Comparison of ENCODE assay signal across 9 mouse cellular contexts in genomic region chr5:100166591-100167491, GRCm38 (mm10). TPM values are rescaled to one million over a fixed set of nuclear protein-coding genes. Genes with fewer than 3 reads are reported as not detected.
A peak's percentile ranks its signal among the peaks of the same experiment; 100 is the strongest.
DNase-seq lines count a peak whose midpoint lies in the region; ATAC-seq and TF ChIP-seq lines count a peak whose summit lies in the region.
"Had no signal": no experiment of that assay in that cellular context is flagged by ENCODE, and none has a peak within 500 bp of the region (broad histone marks: within the 10 kb centered on the region; RNA-seq: fewer than 3 reads in every experiment).

No protein-coding gene starts in this region.

- H3K9ac ChIP-seq in heart, adult 2 months (ENCODE audit: low read depth, low read length) = no peak overlapping the region
- H3K9ac ChIP-seq in kidney, embryonic 14.5 days (ENCODE audit: low read depth, low read length) = no peak overlapping the region
- H3K9ac ChIP-seq: hindbrain, embryonic 15.5 days had no signal

- 54% methylated on average over 14 of the region's 14 CpGs for WGBS in heart, adult 2 months
- WGBS in heart, embryonic 10.5 days = 53% methylated on average over 14 of the region's 14 CpGs
- WGBS in spleen, adult 2 months = 51% methylated on average over 14 of the region's 14 CpGs
- WGBS in kidney, embryonic 14.5 days = 39% methylated on average over 14 of the region's 14 CpGs

- peak; percentile 70 for TF ChIP-seq CTCF in heart, adult 2 months (IDR thresholded peaks at IDR 0.05)
- 0 out of 2 replicates have a peak, but pooled peaks have one; percentile 28 for TF ChIP-seq CTCF in spleen, adult 2 months (IDR thresholded peaks at IDR 0.05; ENCODE audit: extremely low read depth, insufficient read depth, insufficient read length, insufficient replicate concordance)

- ATAC-seq in kidney, embryonic 14.5 days (ENCODE audit: low FRiP score, low TSS enrichment) = peak; percentile 68

- H3K27ac ChIP-seq in heart, adult 2 months = no peak overlapping the region
- H3K27ac ChIP-seq in heart, embryonic 10.5 days = no peak overlapping the region
- H3K27ac ChIP-seq in spleen, adult 2 months (ENCODE audit: insufficient read depth, low read length) = no peak overlapping the region
- H3K27ac ChIP-seq in kidney, embryonic 14.5 days (ENCODE audit: low read depth, low read length) = no peak overlapping the region
- H3K27ac ChIP-seq: hindbrain, embryonic 15.5 days had no signal

- peak; percentile 8 to 37 for DNase-seq in heart, adult 2 months
- no peak for DNase-seq in heart, embryonic 10.5 days (ENCODE audit: low spot score)
- no peak for DNase-seq in spleen, adult 2 months (ENCODE audit: low read depth in 1 of 2, low spot score in 2 of 2)
- DNase-seq in spleen, postnatal 36 days (ENCODE audit: low spot score in 2 of 2) = no peak
- DNase-seq in cerebellum, adult 11-12 months = peak; percentile 21
- DNase-seq in mesoderm, embryonic 11.5 days (ENCODE audit: low read depth, low spot score) = peak; percentile 27
- DNase-seq in adipocyte (ENCODE audit: low spot score) = no peak

- no peaks in the 10 kb centered on the region for H3K36me3 ChIP-seq in heart, adult 2 months (ENCODE audit: control insufficient read depth, insufficient read depth, low read length)
- no peaks in the 10 kb centered on the region for H3K36me3 ChIP-seq in heart, embryonic 10.5 days
- no peaks in the 10 kb centered on the region for H3K36me3 ChIP-seq in spleen, adult 2 months (ENCODE audit: control insufficient read depth, insufficient read depth, low read length)
- no peaks in the 10 kb centered on the region for H3K36me3 ChIP-seq in kidney, embryonic 14.5 days (ENCODE audit: control insufficient read depth, insufficient read depth, low read length)
- H3K36me3 ChIP-seq: hindbrain, embryonic 15.5 days had no signal

- intact Hi-C loops in heart, adult 2 months (cut with DNase I) = loop anchor here (2.0 kb wide), 1 partner anchor 74 kb away; no protein-coding TSS in a partner anchor

- H3K79me2 ChIP-seq in heart, adult 2 months (replicated peaks; ENCODE audit: control insufficient read depth, insufficient read depth, low read length) = no peaks in the 10 kb centered on the region

- no peaks in the 10 kb centered on the region for H3K27me3 ChIP-seq in heart, adult 2 months (ENCODE audit: control insufficient read depth, insufficient read depth, low read length)
- H3K27me3 ChIP-seq in heart, embryonic 10.5 days (ENCODE audit: insufficient read depth, poor library complexity, severe bottlenecking) = peaks cover 21% of the 10 kb centered on the region
- H3K27me3 ChIP-seq in spleen, adult 2 months (ENCODE audit: control insufficient read depth, insufficient read depth, low read length) = no peaks in the 10 kb centered on the region
- H3K27me3 ChIP-seq in kidney, embryonic 14.5 days (ENCODE audit: control insufficient read depth, insufficient read depth, low read length) = no peaks in the 10 kb centered on the region
- H3K27me3 ChIP-seq: hindbrain, embryonic 15.5 days had no signal

- no peak overlapping the region for H3K4me2 ChIP-seq in kidney, embryonic 14.5 days (replicated peaks; ENCODE audit: low read depth, low read length)
- H3K4me2 ChIP-seq: hindbrain, embryonic 15.5 days had no signal

- no peak for TF ChIP-seq POLR2A in heart, adult 2 months (IDR thresholded peaks at IDR 0.05; ENCODE audit: insufficient read depth, low read depth, low read length)
- no peak for TF ChIP-seq POLR2A in spleen, adult 2 months (IDR thresholded peaks at IDR 0.05; ENCODE audit: low read depth, low read length)

- no peaks in the 10 kb centered on the region for H3K9me3 ChIP-seq in heart, embryonic 10.5 days
- H3K9me3 ChIP-seq in kidney, embryonic 14.5 days (ENCODE audit: control insufficient read depth, low read length) = no peaks in the 10 kb centered on the region
- H3K9me3 ChIP-seq: hindbrain, embryonic 15.5 days had no signal

- no peak for TF ChIP-seq EP300 in heart, adult 2 months (IDR thresholded peaks at IDR 0.05; ENCODE audit: insufficient read depth, low read depth, low read length)

- no peaks in the 10 kb centered on the region for H3K4me1 ChIP-seq in heart, adult 2 months (ENCODE audit: control insufficient read depth, insufficient read depth, low read length)
- no peaks in the 10 kb centered on the region for H3K4me1 ChIP-seq in heart, embryonic 10.5 days
- no peaks in the 10 kb centered on the region for H3K4me1 ChIP-seq in spleen, adult 2 months (ENCODE audit: control insufficient read depth, insufficient read depth, insufficient read length)
- 0 out of 2 replicates have a peak, but pooled peaks cover 2% of the 10 kb centered on the region for H3K4me1 ChIP-seq in kidney, embryonic 14.5 days (ENCODE audit: control insufficient read depth, insufficient read depth, low read length)
- H3K4me1 ChIP-seq: hindbrain, embryonic 15.5 days had no signal

- H3K4me3 ChIP-seq in heart, adult 2 months = no peak overlapping the region
- no peak overlapping the region for H3K4me3 ChIP-seq in heart, embryonic 10.5 days
- H3K4me3 ChIP-seq in spleen, adult 2 months (ENCODE audit: extremely low read depth, insufficient read depth, insufficient read length) = no peak overlapping the region
- H3K4me3 ChIP-seq in kidney, embryonic 14.5 days (ENCODE audit: low read length) = no peak overlapping the region
- H3K4me3 ChIP-seq: hindbrain, embryonic 15.5 days had no signal

RNA-seq across cellular contexts. Expression of gene Tmem150c, which starts 7.2 kb away (rescaled TPM):
- 1 to 10 TPM; 6.3 to 7.7 TPM for total RNA-seq in heart, adult 2 months (2021)
- 3.7 and 3.9 TPM in 2 replicates for polyA plus RNA-seq in heart, adult 2 months (2012; rRNA removed)
- 1.4 and 2.3 TPM in 2 replicates for polyA plus RNA-seq in heart, embryonic 10.5 days (2016; fragmentation: Nextera tagmentation; extraction: Ambion mirVana)
- 0.55 and 0.69 TPM in 2 replicates for polyA plus RNA-seq in spleen, adult 2 months (2012; rRNA removed)
- 10.3 and 12.7 TPM in 2 replicates for polyA plus RNA-seq in kidney, embryonic 14.5 days (2014; fragmentation: Nextera tagmentation; extraction: Ambion mirVana)

Comparison
In these comparisons a context has a peak if more than half of its experiments do, and no peak if none do; other contexts are left out.
1. DNase-seq: peak in heart, adult 2 months (2 of 2), cerebellum, adult 11-12 months (single experiment) and mesoderm, embryonic 11.5 days (single experiment); none in heart, embryonic 10.5 days (single experiment), spleen, adult 2 months (0 of 2), spleen, postnatal 36 days (0 of 2) and adipocyte (single experiment).